Mouse (Mus musculus): ENCODE measurements around the gene Sp9. TPM values are rescaled to one million over a fixed set of nuclear protein-coding genes. Genes with fewer than 3 reads are reported as not detected.

Sp9 gene
- polyA plus RNA-seq (2015; fragmentation: Nextera tagmentation; extraction: Ambion mirVana), result 2.5 and 3.7 TPM in 2 replicates

- H3K36me3 ChIP-seq, result no peaks in the 10 kb centered on the region
- no peaks in the 10 kb centered on the region for H3K9me3 ChIP-seq
- WGBS, result under 1% methylated on average over 48 of the region's 48 CpGs
- peak; percentile 80; the same call in 1 of the 2 replicates for ATAC-seq (ENCODE audit: insufficient number of reproducible peaks, insufficient read depth, low FRiP score, low TSS enrichment, low read depth)
- H3K4me2 ChIP-seq, result peak within 1 kb of the TSS; percentile 67
- peaks cover 88% of the 10 kb centered on the region for H3K27me3 ChIP-seq
- H3K9ac ChIP-seq, result peak within 1 kb of the TSS; percentile 68
- peak within 1 kb of the TSS; percentile 29; the same call in 1 of the 2 replicates for H3K27ac ChIP-seq
- H3K4me1 ChIP-seq, result peaks cover 48% of the 10 kb centered on the region
- H3K4me3 ChIP-seq, result peak within 1 kb of the TSS; percentile 49
Measured at GRCm38 (mm10) chr2:73271459-73272161, at the start of gene Sp9. Gene Sp9, plus strand, starts transcription at chr2:73271925.

GRCm38 (mm10) chr2:73231081-73231480 lies 40.6 kb upstream of the Sp9 start:
- Histone ChIP-seq H3K36me3 (no peaks in the 10 kb centered on the region), H3K4me2 (no peak overlapping the region), H3K9me3 (no peaks in the 10 kb centered on the region), H3K4me3 (no peak overlapping the region), H3K9ac (no peak overlapping the region), H3K27me3 (0 out of 2 replicates have a peak, but pooled peaks cover 3% of the 10 kb centered on the region), H3K4me1 (no peaks in the 10 kb centered on the region), H3K27ac (no peak overlapping the region)
- WGBS, result 63% methylated on average over 3 of the region's 3 CpGs
- ATAC-seq (ENCODE audit: insufficient number of reproducible peaks, insufficient read depth, low FRiP score, low TSS enrichment, low read depth), result no peak

- Histone ChIP-seq H3K27ac (no peak overlapping the region), H3K9ac (no peak overlapping the region), H3K27me3 (no peaks in the 10 kb centered on the region), H3K9me3 (no peaks in the 10 kb centered on the region), H3K4me3 (no peak overlapping the region), H3K4me2 (no peak overlapping the region), H3K4me1 (no peaks in the 10 kb centered on the region), H3K36me3 (no peaks in the 10 kb centered on the region)
- ATAC-seq (ENCODE audit: insufficient number of reproducible peaks, insufficient read depth, low FRiP score, low TSS enrichment, low read depth), result no peak
- 70% methylated on average over 4 of the region's 4 CpGs for WGBS
Measured at GRCm38 (mm10) chr2:73241299-73241698, 30.4 kb upstream of the Sp9 start.

GRCm38 (mm10) chr2:73248701-73249100 lies 23.0 kb upstream of the Sp9 start:
- no peak for ATAC-seq (ENCODE audit: insufficient number of reproducible peaks, insufficient read depth, low FRiP score, low TSS enrichment, low read depth)
- 81% methylated on average over 4 of the region's 4 CpGs for WGBS

GRCm38 (mm10) chr2:73263172-73263765 lies 8.5 kb upstream of the Sp9 start:
- peak overlapping the region; percentile 69 for H3K9ac ChIP-seq
- ATAC-seq (ENCODE audit: insufficient number of reproducible peaks, insufficient read depth, low FRiP score, low TSS enrichment, low read depth), result no peak

More at GRCm38 (mm10) chr2:73248701-73249100, 23.0 kb upstream of the Sp9 start:
- H3K4me1 ChIP-seq, result no peaks in the 10 kb centered on the region
- H3K9me3 ChIP-seq, result peaks cover 6% of the 10 kb centered on the region; the same call in 1 of the 2 replicates
- H3K27ac ChIP-seq, result no peak overlapping the region
- no peak overlapping the region for H3K4me3 ChIP-seq
- H3K27me3 ChIP-seq, result no peaks in the 10 kb centered on the region
- no peak overlapping the region for H3K9ac ChIP-seq
- no peak overlapping the region for H3K4me2 ChIP-seq
- H3K36me3 ChIP-seq, result no peaks in the 10 kb centered on the region

GRCm38 (mm10) chr2:73263794-73264610 lies 7.7 kb upstream of the Sp9 start:
- Histone ChIP-seq H3K27ac (peak overlapping the region; percentile 39), H3K4me1 (peaks cover 33% of the 10 kb centered on the region), H3K27me3 (peaks cover 64% of the 10 kb centered on the region), H3K4me3 (peak overlapping the region; percentile 54), H3K4me2 (peak overlapping the region; percentile 88), H3K9ac (peak overlapping the region; percentile 69), H3K9me3 (0 out of 2 replicates have a peak, but pooled peaks cover 4% of the 10 kb centered on the region), H3K36me3 (no peaks in the 10 kb centered on the region)
- 1% methylated on average over 38 of the region's 38 CpGs for WGBS
- 0 out of 2 replicates have a peak, but pooled peaks have one; percentile 33 for ATAC-seq (ENCODE audit: insufficient number of reproducible peaks, insufficient read depth, low FRiP score, low TSS enrichment, low read depth)

More at GRCm38 (mm10) chr2:73263172-73263765, 8.5 kb upstream of the Sp9 start:
- Histone ChIP-seq H3K4me3 (peak overlapping the region; percentile 54), H3K27ac (peak overlapping the region; percentile 39; the same call in 1 of the 2 replicates), H3K9me3 (0 out of 2 replicates have a peak, but pooled peaks cover 4% of the 10 kb centered on the region), H3K27me3 (peaks cover 57% of the 10 kb centered on the region), H3K4me1 (peaks cover 34% of the 10 kb centered on the region), H3K36me3 (no peaks in the 10 kb centered on the region), H3K4me2 (peak overlapping the region; percentile 88)
- 3% methylated on average over 16 of the region's 16 CpGs for WGBS

- no peak overlapping the region for H3K27ac ChIP-seq
- H3K36me3 ChIP-seq, result no peaks in the 10 kb centered on the region
- H3K4me3 ChIP-seq, result peak overlapping the region; percentile 54
- H3K27me3 ChIP-seq, result peaks cover 70% of the 10 kb centered on the region
- H3K9ac ChIP-seq, result peak overlapping the region; percentile 69; the same call in 1 of the 2 replicates
- WGBS, result 5% methylated on average over 11 of the region's 11 CpGs
- ATAC-seq (ENCODE audit: insufficient number of reproducible peaks, insufficient read depth, low FRiP score, low TSS enrichment, low read depth), result 0 out of 2 replicates have a peak, but pooled peaks have one; percentile 20
- H3K4me2 ChIP-seq, result peak overlapping the region; percentile 88
- peaks cover 33% of the 10 kb centered on the region for H3K4me1 ChIP-seq
- 0 out of 2 replicates have a peak, but pooled peaks cover 4% of the 10 kb centered on the region for H3K9me3 ChIP-seq
Measured at GRCm38 (mm10) chr2:73264611-73265195, 7.0 kb upstream of the Sp9 start.

GRCm38 (mm10) chr2:73266011-73266410 lies 5.7 kb upstream of the Sp9 start:
- WGBS, result 12% methylated on average over 5 of the region's 5 CpGs

GRCm38 (mm10) chr2:73266623-73267022 lies 5.1 kb upstream of the Sp9 start:
- Histone ChIP-seq H3K9ac (no peak overlapping the region), H3K27me3 (peaks cover 89% of the 10 kb centered on the region), H3K27ac (no peak overlapping the region), H3K4me1 (peaks cover 47% of the 10 kb centered on the region), H3K9me3 (0 out of 2 replicates have a peak, but pooled peaks cover 4% of the 10 kb centered on the region), H3K4me2 (no peak overlapping the region), H3K4me3 (no peak overlapping the region), H3K36me3 (no peaks in the 10 kb centered on the region)
- 39% methylated on average over 1 of the region's 1 CpGs for WGBS
- no peak for ATAC-seq (ENCODE audit: insufficient number of reproducible peaks, insufficient read depth, low FRiP score, low TSS enrichment, low read depth)

More at GRCm38 (mm10) chr2:73266011-73266410, 5.7 kb upstream of the Sp9 start:
- Histone ChIP-seq H3K4me1 (peaks cover 41% of the 10 kb centered on the region), H3K9me3 (0 out of 2 replicates have a peak, but pooled peaks cover 4% of the 10 kb centered on the region), H3K4me2 (peak overlapping the region; percentile 0), H3K27me3 (peaks cover 83% of the 10 kb centered on the region), H3K27ac (no peak overlapping the region), H3K4me3 (no peak overlapping the region), H3K36me3 (no peaks in the 10 kb centered on the region), H3K9ac (no peak overlapping the region)
- no peak for ATAC-seq (ENCODE audit: insufficient number of reproducible peaks, insufficient read depth, low FRiP score, low TSS enrichment, low read depth)

- H3K4me3 ChIP-seq, result no peak overlapping the region
- no peak overlapping the region for H3K27ac ChIP-seq
- 21% methylated on average over 3 of the region's 3 CpGs for WGBS
- peaks cover 88% of the 10 kb centered on the region for H3K27me3 ChIP-seq
- H3K9me3 ChIP-seq, result no peaks in the 10 kb centered on the region
- H3K4me2 ChIP-seq, result no peak overlapping the region
- H3K36me3 ChIP-seq, result no peaks in the 10 kb centered on the region
- H3K9ac ChIP-seq, result no peak overlapping the region
- peaks cover 53% of the 10 kb centered on the region for H3K4me1 ChIP-seq
- ATAC-seq (ENCODE audit: insufficient number of reproducible peaks, insufficient read depth, low FRiP score, low TSS enrichment, low read depth), result no peak
Measured at GRCm38 (mm10) chr2:73267231-73267630, 4.5 kb upstream of the Sp9 start.

GRCm38 (mm10) chr2:73267818-73268217 lies 3.9 kb upstream of the Sp9 start:
- H3K9ac ChIP-seq, result no peak overlapping the region
- H3K36me3 ChIP-seq, result no peaks in the 10 kb centered on the region
- peak overlapping the region; percentile 37; the same call in 1 of the 2 replicates for H3K4me2 ChIP-seq
- no peak overlapping the region for H3K4me3 ChIP-seq
- no peak overlapping the region for H3K27ac ChIP-seq
- H3K9me3 ChIP-seq, result no peaks in the 10 kb centered on the region
- H3K27me3 ChIP-seq, result peaks cover 92% of the 10 kb centered on the region
- WGBS, result 4% methylated on average over 4 of the region's 4 CpGs
- H3K4me1 ChIP-seq, result peaks cover 55% of the 10 kb centered on the region
- ATAC-seq (ENCODE audit: insufficient number of reproducible peaks, insufficient read depth, low FRiP score, low TSS enrichment, low read depth), result no peak

Measured in embryonic facial prominence, embryonic 13.5 days (tissue).